27 mouse cellular contexts compared by ENCODE assay signal in the genomic region with DNA sequence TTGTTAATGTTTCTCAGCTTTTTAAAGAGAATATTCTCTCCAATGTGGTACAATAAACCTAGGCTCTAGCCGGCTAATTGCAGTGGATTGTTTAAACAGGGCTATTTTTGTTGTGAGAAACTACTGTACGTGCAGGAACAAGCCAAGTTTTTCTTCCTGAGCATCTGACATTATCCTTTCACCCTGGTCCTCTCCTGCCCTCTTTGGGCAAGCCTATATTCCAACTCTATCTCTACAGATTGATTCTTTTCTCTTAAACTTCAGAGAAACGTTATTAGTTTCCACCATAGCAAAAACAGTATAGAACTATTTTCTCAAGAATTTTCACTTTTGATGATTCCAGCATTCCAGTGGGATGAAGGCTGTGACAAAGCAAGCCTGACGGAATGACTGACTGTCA.
DNase-seq lines count a peak whose midpoint lies in the region; ATAC-seq and TF ChIP-seq lines count a peak whose summit lies in the region.
"Had no signal": no experiment of that assay in that cellular context is flagged by ENCODE, and none has a peak within 500 bp of the region (broad histone marks: within the 10 kb centered on the region; RNA-seq: fewer than 3 reads in every experiment).

No protein-coding gene starts in this region.

- H3K9me3 ChIP-seq in midbrain, postnatal 0 days (ENCODE audit: low read length), result no peaks in the 10 kb centered on the region
- no peaks in the 10 kb centered on the region for H3K9me3 ChIP-seq in midbrain, embryonic 13.5 days
- H3K9me3 ChIP-seq: hindbrain, embryonic 12.5 days; kidney, embryonic 15.5 days; limb, embryonic 12.5 days; liver, embryonic 15.5 days; lung, embryonic 15.5 days; neural tube, embryonic 12.5 days had no signal

- H3K4me2 ChIP-seq in midbrain, postnatal 0 days (ENCODE audit: low read depth, low read length, poor library complexity, severe bottlenecking), result no peak overlapping the region
- no peak overlapping the region for H3K4me2 ChIP-seq in midbrain, embryonic 13.5 days (replicated peaks)
- H3K4me2 ChIP-seq: hindbrain, embryonic 12.5 days; kidney, embryonic 15.5 days; limb, embryonic 12.5 days; liver, embryonic 15.5 days; lung, embryonic 15.5 days; neural tube, embryonic 12.5 days had no signal

- H3K79me2 ChIP-seq in heart, adult 2 months (replicated peaks; ENCODE audit: control insufficient read depth, insufficient read depth, low read length), result no peaks in the 10 kb centered on the region

- no peaks in the 10 kb centered on the region for H3K4me1 ChIP-seq in heart, adult 2 months (ENCODE audit: control insufficient read depth, insufficient read depth, low read length)
- H3K4me1 ChIP-seq in midbrain, postnatal 0 days (ENCODE audit: insufficient read depth, low read length), result no peaks in the 10 kb centered on the region
- H3K4me1 ChIP-seq in midbrain, embryonic 13.5 days (replicated peaks), result no peaks in the 10 kb centered on the region
- H3K4me1 ChIP-seq: hindbrain, embryonic 12.5 days; kidney, embryonic 15.5 days; liver, embryonic 15.5 days; neural tube, embryonic 12.5 days had no signal

- ATAC-seq in midbrain, postnatal 0 days (ENCODE audit: low FRiP score), result no peak
- no peak for ATAC-seq in midbrain, embryonic 13.5 days
- ATAC-seq: midbrain, embryonic 16.5 days had no signal

- H3K4me3 ChIP-seq in heart, adult 2 months, result no peak overlapping the region
- H3K4me3 ChIP-seq in layer of hippocampus, adult 2 months, result no peak overlapping the region
- no peak overlapping the region for H3K4me3 ChIP-seq in midbrain, postnatal 0 days (ENCODE audit: low read depth, low read length)
- H3K4me3 ChIP-seq in midbrain, embryonic 13.5 days (replicated peaks), result no peak overlapping the region
- H3K4me3 ChIP-seq: erythroblast, embryonic 14.5 days; hindbrain, embryonic 12.5 days; kidney, embryonic 15.5 days; limb, embryonic 12.5 days; liver, embryonic 15.5 days; lung, embryonic 15.5 days; myocyte; neural tube, embryonic 12.5 days had no signal

- H3K27ac ChIP-seq in heart, adult 2 months, result no peak overlapping the region
- no peak overlapping the region for H3K27ac ChIP-seq in layer of hippocampus, adult 2 months
- no peak overlapping the region for H3K27ac ChIP-seq in midbrain, postnatal 0 days (ENCODE audit: low read depth, low read length)
- H3K27ac ChIP-seq in midbrain, embryonic 13.5 days, result no peak overlapping the region
- H3K27ac ChIP-seq: hindbrain, embryonic 12.5 days; kidney, embryonic 15.5 days; limb, embryonic 12.5 days; liver, embryonic 15.5 days; lung, embryonic 15.5 days; macrophage; neural tube, embryonic 12.5 days had no signal

- no peaks in the 10 kb centered on the region for H3K27me3 ChIP-seq in heart, adult 2 months (ENCODE audit: control insufficient read depth, insufficient read depth, low read length)
- H3K27me3 ChIP-seq in midbrain, postnatal 0 days (ENCODE audit: insufficient read depth, low read length), result no peaks in the 10 kb centered on the region
- H3K27me3 ChIP-seq in midbrain, embryonic 13.5 days, result no peaks in the 10 kb centered on the region
- H3K27me3 ChIP-seq: hindbrain, embryonic 12.5 days; kidney, embryonic 15.5 days; limb, embryonic 12.5 days; liver, embryonic 15.5 days; lung, embryonic 15.5 days; neural tube, embryonic 12.5 days had no signal

- 42% methylated on average over 4 of the region's 4 CpGs for WGBS in heart, adult 2 months
- 56% methylated on average over 4 of the region's 4 CpGs for WGBS in midbrain, postnatal 0 days
- 77% methylated on average over 4 of the region's 4 CpGs for WGBS in midbrain, embryonic 13.5 days

- no peaks in the 10 kb centered on the region for H3K36me3 ChIP-seq in heart, adult 2 months (ENCODE audit: control insufficient read depth, insufficient read depth, low read length)
- no peaks in the 10 kb centered on the region for H3K36me3 ChIP-seq in midbrain, postnatal 0 days (ENCODE audit: insufficient read depth, low read length)
- no peaks in the 10 kb centered on the region for H3K36me3 ChIP-seq in midbrain, embryonic 13.5 days
- H3K36me3 ChIP-seq: hindbrain, embryonic 12.5 days; kidney, embryonic 15.5 days; limb, embryonic 12.5 days; liver, embryonic 15.5 days; lung, embryonic 15.5 days; neural tube, embryonic 12.5 days had no signal

- no peak overlapping the region for H3K9ac ChIP-seq in heart, adult 2 months (ENCODE audit: low read depth, low read length)
- no peak overlapping the region for H3K9ac ChIP-seq in midbrain, postnatal 0 days (replicated peaks; ENCODE audit: low read length, poor library complexity, severe bottlenecking)
- H3K9ac ChIP-seq in midbrain, embryonic 13.5 days (replicated peaks), result no peak overlapping the region
- H3K9ac ChIP-seq: hindbrain, embryonic 12.5 days; kidney, embryonic 15.5 days; limb, embryonic 12.5 days; liver, embryonic 15.5 days; lung, embryonic 15.5 days; neural tube, embryonic 12.5 days had no signal

- no peak for TF ChIP-seq POLR2A in heart, adult 2 months (IDR thresholded peaks at IDR 0.05; ENCODE audit: insufficient read depth, low read depth, low read length)

- DNase-seq in heart, adult 2 months, result no peak
- DNase-seq in heart, postnatal 36 days, result no peak
- DNase-seq in layer of hippocampus, adult 2 months (ENCODE audit: low spot score in 2 of 2), result no peak
- DNase-seq in layer of hippocampus, adult 11-12 months (ENCODE audit: low spot score), result no peak
- no peak for DNase-seq in midbrain, postnatal 0 days (ENCODE audit: low spot score)
- DNase-seq in ovary, postnatal 36 days (ENCODE audit: low spot score), result no peak
- DNase-seq: adrenal gland, adult 8-10 months; B cell, adult 2 months; cerebellum, adult 8-10 months; cerebellum, postnatal 36 days; gastrocnemius, postnatal 14 days; heart, adult 18-20 months; kidney, adult 18-20 months; kidney, postnatal 4 days; layer of hippocampus, adult 9-11 months; thymus, postnatal 4 days had no signal

- intact Hi-C loops in heart, adult 2 months (cut with DNase I), result loop anchor here (10.0 kb wide), 1 partner anchor 571 kb away; no protein-coding TSS in a partner anchor
- intact Hi-C loops in heart, postnatal 36 days (cut with DNase I), result loop anchor here (10.0 kb wide), 1 partner anchor 571 kb away; no protein-coding TSS in a partner anchor

- no peak for TF ChIP-seq EP300 in heart, adult 2 months (IDR thresholded peaks at IDR 0.05; ENCODE audit: insufficient read depth, low read depth, low read length)

- peak; percentile 39 for TF ChIP-seq CTCF in heart, adult 2 months (IDR thresholded peaks at IDR 0.05)
- peak; percentile 58 for TF ChIP-seq CTCF in layer of hippocampus, adult 2 months (conservative IDR thresholded peaks at IDR 0.05)
- TF ChIP-seq CTCF in midbrain, postnatal 0 days (IDR thresholded peaks at IDR 0.05), result peak; percentile 59
